Mouse (Mus musculus) liver, embryonic 14.5 days (tissue): ENCODE data around the gene Tpm1.

Experiments
- CTCF ChIP-seq: IDR thresholded peaks from 2 replicates; pipeline ENCODE4 v1.5.1; 2016; ENCODE audit warnings: antibody characterized with exemption, low read depth, control low read depth
- EP300 ChIP-seq: IDR thresholded peaks from 2 replicates; pipeline ENCODE4 v1.6.1; 2016; ENCODE audit warnings: antibody characterized with exemption, low read depth

- TF ChIP-seq CTCF, result no peak
- TF ChIP-seq EP300, result no peak
Observed at GRCm38 (mm10) chr9:67048483-67049085, 622 bp downstream of the Tpm1 start.
